Mouse (Mus musculus) right cerebral cortex, adult 18-20 months (tissue): Measurements from ENCODE around the gene Rasl10b.

Experiments used
- DNase-seq: peaks from one replicate; pipeline ENCODE4 v3.0.0; 2022; ENCODE audit warnings: mixed read lengths

Gene Rasl10b

GRCm38 (mm10) chr11:83437377-83437776 lies 28.4 kb downstream of the Rasl10b start, which contains the start of gene 1700020L24Rik:
1700020L24Rik (plus strand) TSS chr11:83437677.
- no peak for DNase-seq

- DNase-seq = no peak
Observed at GRCm38 (mm10) chr11:83439426-83440060, 30.6 kb downstream of the Rasl10b start.

GRCm38 (mm10) chr11:83440081-83441064 lies 31.4 kb downstream of the Rasl10b start:
- DNase-seq = peak; percentile 83

GRCm38 (mm10) chr11:83441235-83441634 lies 32.3 kb downstream of the Rasl10b start:
- no peak for DNase-seq

- DNase-seq = peak; percentile 72
Observed at GRCm38 (mm10) chr11:83442596-83443267, 33.8 kb downstream of the Rasl10b start.

GRCm38 (mm10) chr11:83443824-83444223 lies 34.9 kb downstream of the Rasl10b start:
- DNase-seq = no peak

GRCm38 (mm10) chr11:83445001-83445400 lies 36.1 kb downstream of the Rasl10b start:
- no peak for DNase-seq

- DNase-seq = no peak
Observed at GRCm38 (mm10) chr11:83447612-83448011, 38.7 kb downstream of the Rasl10b start.

GRCm38 (mm10) chr11:83448021-83448926 lies 39.3 kb downstream of the Rasl10b start:
- no peak for DNase-seq

GRCm38 (mm10) chr11:83448927-83449236 lies 39.9 kb downstream of the Rasl10b start:
- DNase-seq = no peak

GRCm38 (mm10) chr11:83449298-83449697 lies 40.4 kb downstream of the Rasl10b start:
- no peak for DNase-seq

- DNase-seq = no peak
Observed at GRCm38 (mm10) chr11:83450550-83450949, 41.6 kb downstream of the Rasl10b start.

- DNase-seq = no peak
Observed at GRCm38 (mm10) chr11:83451281-83451680, 42.3 kb downstream of the Rasl10b start.

GRCm38 (mm10) chr11:83454548-83454947 lies 45.6 kb downstream of the Rasl10b start:
- DNase-seq = no peak

- DNase-seq = no peak
Observed at GRCm38 (mm10) chr11:83455608-83456007, 46.7 kb downstream of the Rasl10b start.

GRCm38 (mm10) chr11:83457257-83457656 lies 48.3 kb downstream of the Rasl10b start:
- no peak for DNase-seq

GRCm38 (mm10) chr11:83457912-83458601 lies 49.1 kb downstream of the Rasl10b start:
- DNase-seq = no peak

GRCm38 (mm10) chr11:83461462-83462027 lies 52.6 kb downstream of the Rasl10b start:
- no peak for DNase-seq

- DNase-seq = no peak
Observed at GRCm38 (mm10) chr11:83462711-83463244, 53.8 kb downstream of the Rasl10b start, which contains the start of gene Mmp28. Mmp28 (minus strand) TSS chr11:83463071.

- DNase-seq = no peak
Observed at GRCm38 (mm10) chr11:83465976-83466375, 57.0 kb downstream of the Rasl10b start.

- no peak for DNase-seq
Observed at GRCm38 (mm10) chr11:83467120-83467652, 58.2 kb downstream of the Rasl10b start.
